Mouse (Mus musculus): ENCODE data around the gene Mut. TPM values are rescaled to one million over a fixed set of nuclear protein-coding genes. Genes with fewer than 3 reads are reported as not detected.
A peak's percentile ranks its signal among the peaks of the same experiment; 100 is the strongest.

The Mut gene
- polyA plus RNA-seq, 1 experiment from 2014 or later: 30.1 TPM

DNA sequence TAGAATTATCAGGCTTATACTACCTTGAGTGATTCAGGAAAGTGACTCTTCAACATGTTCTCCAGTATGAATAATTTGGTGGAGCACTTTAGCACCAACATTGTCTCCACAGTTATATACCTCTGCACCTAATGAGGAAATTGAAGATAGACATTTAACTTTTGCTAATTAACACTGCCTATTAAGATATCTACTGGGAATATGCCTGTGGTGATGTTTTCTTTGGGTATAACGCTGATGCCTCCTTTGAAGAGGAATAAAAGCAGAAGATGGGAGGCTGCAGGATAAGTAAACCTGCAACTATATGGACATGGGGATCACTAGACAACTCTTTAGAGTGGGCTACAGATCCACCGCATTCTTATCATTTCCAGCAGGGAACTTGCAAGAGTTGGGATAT lies 20.2 kb upstream of the Mut start, which contains the start of gene Glyatl3:
TSS of gene Glyatl3 (minus strand) at position 101 of the 400 bp plus-strand sequence.
- ATAC-seq (ENCODE audit: low FRiP score) (no peak), DNase-seq (ENCODE audit: low spot score, missing footprints) (no peak)
- no peak within 1 kb of the TSS for H3K4me3 ChIP-seq (ENCODE audit: low read depth, low read length)
- H3K9me3 ChIP-seq (ENCODE audit: control insufficient read depth, low read length): no peaks in the 10 kb centered on the region
- H3K4me2 ChIP-seq: no peak within 1 kb of the TSS
- WGBS: 89% methylated on average over 2 of the region's 2 CpGs
- H3K27me3 ChIP-seq (ENCODE audit: control insufficient read depth, insufficient read depth, low read length): no peaks in the 10 kb centered on the region
- no peak within 1 kb of the TSS for H3K27ac ChIP-seq (ENCODE audit: low read depth, low read length)
- H3K4me1 ChIP-seq (ENCODE audit: control insufficient read depth, insufficient read depth, low read length): no peaks in the 10 kb centered on the region
- no peak within 1 kb of the TSS for H3K9ac ChIP-seq (ENCODE audit: low read length)
- no peaks in the 10 kb centered on the region for H3K36me3 ChIP-seq (ENCODE audit: control insufficient read depth, insufficient read depth, low read length)

DNA sequence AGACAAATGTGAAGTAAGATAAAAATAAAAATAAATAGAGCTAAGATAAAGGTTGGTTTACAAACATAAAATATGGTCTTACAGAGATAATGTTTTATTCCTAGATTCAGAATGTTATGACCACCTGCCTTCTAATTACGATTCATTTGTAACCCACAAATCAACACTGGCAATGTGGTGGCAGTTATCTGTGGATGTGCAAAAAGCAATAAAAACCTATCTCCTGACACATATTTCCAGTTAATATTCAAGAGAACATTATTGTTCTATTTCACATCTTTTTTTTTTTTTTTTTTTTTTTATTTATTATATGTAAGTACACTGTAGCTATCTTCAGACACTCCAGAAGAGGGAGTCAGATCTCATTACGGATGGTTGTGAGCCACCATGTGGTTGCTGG lies 19.0 kb upstream of the Mut start:
- H3K9ac ChIP-seq (ENCODE audit: low read length): no peak overlapping the region
- 94% methylated on average over 1 of the region's 2 CpGs for WGBS
- no peak overlapping the region for H3K4me3 ChIP-seq (ENCODE audit: low read depth, low read length)
- no peak overlapping the region for H3K4me2 ChIP-seq
- no peaks in the 10 kb centered on the region for H3K27me3 ChIP-seq (ENCODE audit: control insufficient read depth, insufficient read depth, low read length)
- no peaks in the 10 kb centered on the region for H3K9me3 ChIP-seq (ENCODE audit: control insufficient read depth, low read length)
- no peaks in the 10 kb centered on the region for H3K36me3 ChIP-seq (ENCODE audit: control insufficient read depth, insufficient read depth, low read length)
- ATAC-seq (ENCODE audit: low FRiP score) (no peak), DNase-seq (ENCODE audit: low spot score, missing footprints) (no peak)
- H3K27ac ChIP-seq (ENCODE audit: low read depth, low read length): no peak overlapping the region
- H3K4me1 ChIP-seq (ENCODE audit: control insufficient read depth, insufficient read depth, low read length): no peaks in the 10 kb centered on the region

DNA sequence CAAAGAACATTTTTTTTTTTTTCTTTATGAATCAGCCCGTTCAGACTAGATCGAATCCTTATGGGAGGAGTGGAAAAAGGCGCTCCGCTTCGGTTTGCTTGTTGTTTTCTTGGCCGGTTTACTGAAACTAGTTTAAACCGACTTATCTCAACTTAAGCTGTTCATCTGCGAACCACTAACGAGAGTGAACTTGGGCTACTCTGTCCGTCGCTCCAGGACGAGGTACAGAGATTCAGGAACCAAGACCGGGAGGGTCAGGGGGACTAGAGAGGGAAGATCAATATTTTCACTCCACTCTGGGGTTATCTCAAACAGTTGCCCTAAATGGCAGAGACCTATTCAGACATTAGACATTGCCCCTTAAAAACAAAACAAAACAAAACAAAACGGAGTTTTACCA lies 500 bp upstream of the Mut start:
- H3K4me3 ChIP-seq (ENCODE audit: low read depth, low read length): peak overlapping the region; percentile 62
- peak overlapping the region; percentile 59 for H3K4me2 ChIP-seq
- peak; percentile 55 for ATAC-seq (ENCODE audit: low FRiP score)
- H3K9me3 ChIP-seq (ENCODE audit: control insufficient read depth, low read length): no peaks in the 10 kb centered on the region
- peak overlapping the region; percentile 68 for H3K9ac ChIP-seq (ENCODE audit: low read length)
- peaks cover 3% of the 10 kb centered on the region; the same call in 1 of the 2 replicates for H3K4me1 ChIP-seq (ENCODE audit: control insufficient read depth, insufficient read depth, low read length)
- H3K36me3 ChIP-seq (ENCODE audit: control insufficient read depth, insufficient read depth, low read length): no peaks in the 10 kb centered on the region
- DNase-seq (ENCODE audit: low spot score, missing footprints): peak; percentile 88
- no peaks in the 10 kb centered on the region for H3K27me3 ChIP-seq (ENCODE audit: control insufficient read depth, insufficient read depth, low read length)
- H3K27ac ChIP-seq (ENCODE audit: low read depth, low read length): no peak overlapping the region
- 2% methylated on average over 14 of the region's 14 CpGs for WGBS

DNA sequence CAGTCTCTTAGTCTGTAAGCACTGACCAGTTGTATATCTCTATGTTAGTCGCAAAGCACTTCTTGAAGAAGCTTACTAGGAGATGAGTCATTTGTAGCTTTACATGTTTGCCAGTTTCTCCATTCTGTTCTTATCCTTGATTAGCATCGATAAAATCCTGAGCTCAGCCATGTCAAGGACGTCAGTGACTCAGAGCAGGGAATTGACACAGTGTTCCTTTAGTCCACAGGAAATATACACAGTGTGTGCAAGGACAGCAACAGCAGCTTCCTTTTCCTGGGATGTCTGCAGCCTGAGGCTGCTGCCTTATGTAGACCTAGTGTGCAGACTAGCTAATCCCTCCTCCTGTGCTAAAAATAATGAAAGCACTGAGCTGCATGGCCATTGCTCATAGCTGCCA lies 14.0 kb downstream of the Mut start:
- Histone ChIP-seq H3K27me3 (ENCODE audit: control insufficient read depth, insufficient read depth, low read length) (no peaks in the 10 kb centered on the region), H3K9me3 (ENCODE audit: control insufficient read depth, low read length) (no peaks in the 10 kb centered on the region), H3K36me3 (ENCODE audit: control insufficient read depth, insufficient read depth, low read length) (0 out of 2 replicates have a peak, but pooled peaks cover 3% of the 10 kb centered on the region), H3K4me3 (ENCODE audit: low read depth, low read length) (no peak overlapping the region), H3K4me1 (ENCODE audit: control insufficient read depth, insufficient read depth, low read length) (no peaks in the 10 kb centered on the region), H3K9ac (ENCODE audit: low read length) (no peak overlapping the region), H3K27ac (ENCODE audit: low read depth, low read length) (no peak overlapping the region), H3K4me2 (no peak overlapping the region)
- DNase-seq (ENCODE audit: low spot score, missing footprints): no peak
- ATAC-seq (ENCODE audit: low FRiP score): no peak
- WGBS: 87% methylated on average over 3 of the region's 3 CpGs

DNA sequence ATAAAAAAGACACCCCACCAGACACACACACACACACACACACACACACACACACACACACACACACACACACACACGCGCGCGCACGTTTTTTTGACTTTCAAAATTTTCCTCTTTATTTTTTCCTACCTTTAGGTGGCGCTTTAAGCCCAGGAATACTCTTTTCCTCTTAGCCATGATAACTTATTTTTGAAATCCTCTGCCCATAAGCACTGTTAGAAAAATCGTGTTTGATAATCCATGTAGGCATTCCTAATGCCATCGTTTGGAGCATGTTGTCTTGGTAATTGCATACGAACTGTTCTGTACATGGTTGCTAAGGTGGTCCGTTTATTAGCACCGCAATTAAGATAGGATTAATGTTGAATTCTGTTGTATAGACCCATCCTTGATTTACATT lies 43.4 kb downstream of the Mut start:
- Histone ChIP-seq H3K9ac (ENCODE audit: low read length) (no peak overlapping the region), H3K4me1 (ENCODE audit: control insufficient read depth, insufficient read depth, low read length) (no peaks in the 10 kb centered on the region), H3K4me3 (ENCODE audit: low read depth, low read length) (no peak overlapping the region), H3K4me2 (no peak overlapping the region), H3K9me3 (ENCODE audit: control insufficient read depth, low read length) (no peaks in the 10 kb centered on the region), H3K27ac (ENCODE audit: low read depth, low read length) (no peak overlapping the region), H3K36me3 (ENCODE audit: control insufficient read depth, insufficient read depth, low read length) (no peaks in the 10 kb centered on the region), H3K27me3 (ENCODE audit: control insufficient read depth, insufficient read depth, low read length) (no peaks in the 10 kb centered on the region)
- WGBS: 78% methylated on average over 11 of the region's 11 CpGs
- DNase-seq (ENCODE audit: low spot score, missing footprints) (no peak), ATAC-seq (ENCODE audit: low FRiP score) (no peak)

DNA sequence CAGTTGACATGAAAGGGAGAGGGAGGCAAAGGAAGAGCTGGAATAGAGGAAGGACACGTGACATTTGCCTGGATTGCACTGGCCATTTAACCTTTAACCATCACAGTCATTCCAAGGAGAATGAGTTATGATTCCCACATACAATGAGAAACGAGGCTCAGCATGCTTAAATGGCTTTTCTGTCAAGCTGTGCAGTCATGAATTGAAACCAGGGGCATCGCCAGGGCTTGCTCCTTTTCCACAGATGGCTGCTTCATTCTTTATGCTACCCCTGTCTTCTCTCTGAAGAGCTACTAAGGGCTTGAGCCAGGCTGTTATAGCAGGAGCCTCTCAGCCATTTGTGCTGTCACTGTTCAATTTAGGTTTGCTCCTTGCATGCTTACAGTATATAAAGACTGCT lies 57.6 kb downstream of the Mut start:
- Histone ChIP-seq H3K4me3 (ENCODE audit: low read depth, low read length) (no peak overlapping the region), H3K9ac (ENCODE audit: low read length) (no peak overlapping the region), H3K27me3 (ENCODE audit: control insufficient read depth, insufficient read depth, low read length) (no peaks in the 10 kb centered on the region), H3K4me1 (ENCODE audit: control insufficient read depth, insufficient read depth, low read length) (no peaks in the 10 kb centered on the region), H3K36me3 (ENCODE audit: control insufficient read depth, insufficient read depth, low read length) (no peaks in the 10 kb centered on the region), H3K9me3 (ENCODE audit: control insufficient read depth, low read length) (no peaks in the 10 kb centered on the region), H3K4me2 (no peak overlapping the region), H3K27ac (ENCODE audit: low read depth, low read length) (no peak overlapping the region)
- WGBS: 39% methylated on average over 3 of the region's 3 CpGs
- DNase-seq (ENCODE audit: low spot score, missing footprints): no peak
- no peak for ATAC-seq (ENCODE audit: low FRiP score)

Other genes starting within 250 kb of the Mut start
- not detected in 2 replicates for gene Esp1, start 207.6 kb upstream of the Mut start, polyA plus RNA-seq (2014; fragmentation: Nextera tagmentation; extraction: Ambion mirVana)
- gene Crisp2, start 127.7 kb upstream of the Mut start, polyA plus RNA-seq (2014; fragmentation: Nextera tagmentation; extraction: Ambion mirVana): not detected in 2 replicates
- gene Rhag, start 123.6 kb upstream of the Mut start, polyA plus RNA-seq (2014; fragmentation: Nextera tagmentation; extraction: Ambion mirVana): 7.1 and 7.2 TPM in 2 replicates
- 0.61 and 0.62 TPM in 2 replicates for gene 9130008F23Rik, start 54.1 kb upstream of the Mut start, polyA plus RNA-seq (2014; fragmentation: Nextera tagmentation; extraction: Ambion mirVana)
- gene Glyatl3, start 20.3 kb upstream of the Mut start, polyA plus RNA-seq (2014; fragmentation: Nextera tagmentation; extraction: Ambion mirVana): not detected in 2 replicates
- gene Cenpq, start 362 bp downstream of the Mut start, polyA plus RNA-seq (2014; fragmentation: Nextera tagmentation; extraction: Ambion mirVana): 44.1 and 47.8 TPM in 2 replicates